Mouse (Mus musculus) brain, embryonic 14.5 days (tissue): Measurements from ENCODE around the gene 2510009E07Rik.

Experiments
- CTCF ChIP-seq: fragments of 200-500 bp; IDR thresholded peaks from 2 replicates; pipeline ENCODE4 v1.5.1; 2012; ENCODE audit warnings: inconsistent platforms, mild to moderate bottlenecking, moderate library complexity, borderline replicate concordance; ENCODE audit not compliant: insufficient read depth, insufficient read length; ENCODE audit errors: extremely low read depth
- POLR2A ChIP-seq: fragments of 200-500 bp; IDR thresholded peaks from 2 replicates; pipeline ENCODE4 v1.6.1; 2012; ENCODE audit warnings: mild to moderate bottlenecking, inconsistent platforms, borderline replicate concordance; ENCODE audit not compliant: poor library complexity, insufficient read depth, insufficient read length, severe bottlenecking; ENCODE audit errors: extremely low read depth

- TF ChIP-seq POLR2A (no peak), CTCF (no peak)
Observed at GRCm38 (mm10) chr16:21702314-21702690, 7.8 kb upstream of the 2510009E07Rik start.
